Mouse (Mus musculus) liver, embryonic 14.5 days (tissue): Measurements from ENCODE around the gene Osmr.

Experiments
- CTCF ChIP-seq: IDR thresholded peaks from 2 replicates; pipeline ENCODE4 v1.5.1; 2016; ENCODE audit warnings: antibody characterized with exemption, low read depth, control low read depth
- EP300 ChIP-seq: IDR thresholded peaks from 2 replicates; pipeline ENCODE4 v1.6.1; 2016; ENCODE audit warnings: antibody characterized with exemption, low read depth

DNA sequence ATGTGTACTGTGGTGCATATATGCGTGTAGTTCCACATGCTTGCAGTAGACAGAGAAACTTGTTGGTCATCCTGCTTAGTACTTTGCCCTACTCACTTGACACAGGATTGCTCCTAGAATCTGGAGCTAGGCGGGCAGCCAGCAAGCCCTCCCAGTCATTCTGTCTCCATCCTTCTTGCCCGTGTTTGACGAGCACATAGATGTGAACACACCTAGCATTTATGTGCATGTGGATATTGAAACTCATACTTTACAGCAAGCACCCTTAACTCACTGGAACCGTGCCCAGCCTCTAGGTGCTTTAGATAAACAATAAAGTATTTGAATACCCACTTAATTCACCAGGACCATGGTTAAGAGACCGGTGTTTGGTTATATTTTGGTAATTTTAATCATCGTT is 84.8 kb downstream of the Osmr start:
- TF ChIP-seq CTCF (no peak), EP300 (no peak)
